Mouse (Mus musculus) heart, postnatal 0 days (tissue): ENCODE data around the gene Nfib. TPM values are rescaled to one million over a fixed set of nuclear protein-coding genes. Genes with fewer than 3 reads are reported as not detected.

Experiments used
- ATAC-seq: fragments of 200-750 bp; cut with Nextera tagmentation; 2 replicates; pipeline ENCODE4 v1.8.0; 2017; ENCODE audit warnings: low read depth, moderate number of reproducible peaks, moderate library complexity; ENCODE audit not compliant: insufficient read depth
- DNase-seq: peaks from one replicate; pipeline ENCODE4 v3.0.0-alpha.2; 2016; ENCODE audit warnings: low spot score
- H3K27ac ChIP-seq: fragments of 300-500 bp; sonication (generic); 2 replicates; pipeline ENCODE4 v1.5.1; 2014; ENCODE audit warnings: low read depth, mild to moderate bottlenecking
- H3K27me3 ChIP-seq: fragments of 300-500 bp; sonication (generic); 2 replicates; pipeline ENCODE4 v1.6.1; 2014; ENCODE audit warnings: low read length, mixed read lengths; ENCODE audit not compliant: control insufficient read depth, insufficient read depth
- H3K36me3 ChIP-seq: fragments of 300-500 bp; sonication (generic); replicated peaks from 2 replicates; pipeline ENCODE4 v1.6.1; 2014; ENCODE audit warnings: low read length, mixed read lengths; ENCODE audit not compliant: control insufficient read depth, insufficient read depth
- H3K4me1 ChIP-seq: fragments of 300-500 bp; sonication (generic); 2 replicates; pipeline ENCODE4 v1.6.1; 2014; ENCODE audit warnings: antibody characterized with exemption; ENCODE audit not compliant: control insufficient read depth, insufficient read depth
- H3K4me2 ChIP-seq: fragments of 300-500 bp; sonication (generic); 2 replicates; pipeline ENCODE4 v1.6.1; 2014; ENCODE audit warnings: low read depth, mild to moderate bottlenecking, low read length, moderate library complexity
- H3K4me3 ChIP-seq: fragments of 300-500 bp; sonication (generic); 2 replicates; pipeline ENCODE4 v1.5.1; 2014; ENCODE audit warnings: low read depth, low read length
- H3K9ac ChIP-seq: fragments of 300-500 bp; sonication (generic); replicated peaks from 2 replicates; pipeline ENCODE4 v1.6.1; 2014; ENCODE audit warnings: low read depth, low read length, mixed read lengths
- H3K9me3 ChIP-seq: fragments of 300-500 bp; sonication (generic); replicated peaks from 2 replicates; pipeline ENCODE4 v1.6.1; 2016; ENCODE audit warnings: low read length; ENCODE audit not compliant: control insufficient read depth
- CTCF ChIP-seq: IDR thresholded peaks from 2 replicates; pipeline ENCODE4 v1.5.1; 2016; ENCODE audit warnings: antibody characterized with exemption, control low read depth, low read depth
- EP300 ChIP-seq: IDR thresholded peaks from 2 replicates; pipeline ENCODE4 v1.6.1; 2016; ENCODE audit warnings: antibody characterized with exemption, low read depth
- WGBS: fragments of 180-500 bp; shearing (Covaris S2); extraction: QIAGEN DNeasy Blood & Tissue Kit; methylation state at CpG from one replicate; pipeline ENCODE4 v1.1.7; 2014; 5-methylcytosine and 5-hydroxymethylcytosine counted together
- polyA plus RNA-seq: library from polyadenylated mRNA; unstranded; fragments of >200 nt; fragmentation: Nextera tagmentation; extraction: Ambion mirVana; gene quantifications from 2 replicates; pipeline ENCODE4 v1.2.1, GENCODE M21; 2015
- total RNA-seq: library from RNA; depleted of rRNA; stranded (reverse); fragments of >200 nt; gene quantifications from 2 replicates; pipeline ENCODE4 v1.2.3, GENCODE M21; 2014; ENCODE audit warnings: low replicate concordance

The Nfib gene
- total and polyA plus RNA-seq, 2 experiments from 2014 or later: 44.0 to 82.0 TPM

GRCm38 (mm10) chr4:82536435-82537278 lies 168.9 kb downstream of the Nfib start:
- peak overlapping the region; percentile 60 for H3K9ac ChIP-seq
- no peak for DNase-seq
- no peak for TF ChIP-seq CTCF
- no peak for TF ChIP-seq EP300
- peak overlapping the region; percentile 85 for H3K4me2 ChIP-seq
- H3K27ac ChIP-seq: peak overlapping the region; percentile 70
- ATAC-seq: no peak
- H3K9me3 ChIP-seq: no peaks in the 10 kb centered on the region
- WGBS: 37% methylated on average over 36 of the region's 36 CpGs
- H3K4me3 ChIP-seq: peak overlapping the region; percentile 53
- H3K36me3 ChIP-seq: no peaks in the 10 kb centered on the region
- H3K4me1 ChIP-seq: peaks cover 61% of the 10 kb centered on the region
- H3K27me3 ChIP-seq: no peaks in the 10 kb centered on the region

DNA sequence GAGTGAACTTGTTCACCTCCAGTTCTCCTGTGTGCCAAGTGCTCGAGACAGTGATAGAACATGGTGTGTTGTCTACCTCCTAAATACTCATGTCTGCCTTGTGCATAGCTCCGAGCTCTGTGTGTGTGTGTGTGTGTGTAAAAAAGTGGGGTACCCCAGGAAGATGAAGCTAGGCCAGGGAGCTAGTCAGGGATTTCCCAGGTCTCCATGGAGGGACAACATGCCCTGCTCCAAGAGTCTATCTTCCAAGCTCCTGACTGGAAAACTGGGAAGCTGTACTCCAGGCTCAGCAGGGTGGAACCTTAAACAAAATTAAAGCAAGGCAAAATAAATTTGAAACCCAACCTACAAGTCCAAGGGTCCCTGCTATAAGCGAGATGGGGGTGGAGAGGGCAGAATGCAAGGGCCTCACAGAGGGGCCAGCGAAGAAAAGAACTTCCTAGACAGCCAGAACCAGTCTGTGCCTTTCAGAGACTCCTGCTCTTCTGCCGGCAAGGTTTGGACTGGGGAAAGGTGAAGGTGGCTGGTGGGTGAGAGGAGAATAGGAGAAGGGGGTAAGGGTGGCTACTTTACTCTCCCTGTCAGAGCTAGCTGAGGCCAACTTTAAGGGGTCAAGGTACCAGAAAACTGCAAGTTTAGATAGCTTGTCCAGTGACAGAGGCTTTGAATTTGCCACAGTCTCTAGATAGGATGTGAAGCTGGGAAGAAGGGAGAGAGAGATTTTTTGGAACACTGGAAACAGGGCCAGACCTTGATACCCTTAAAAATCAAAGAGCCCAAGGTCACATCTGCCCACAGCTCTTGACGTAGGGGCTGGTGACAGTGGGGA lies 169.7 kb downstream of the Nfib start:
- 71% methylated on average over 6 of the region's 6 CpGs for WGBS
- TF ChIP-seq EP300 (no peak), CTCF (no peak)

GRCm38 (mm10) chr4:82533231-82533630 lies 172.3 kb downstream of the Nfib start:
- Histone ChIP-seq H3K4me3 (no peak overlapping the region), H3K9me3 (no peaks in the 10 kb centered on the region), H3K36me3 (no peaks in the 10 kb centered on the region), H3K27ac (peak overlapping the region; percentile 83), H3K27me3 (no peaks in the 10 kb centered on the region), H3K9ac (no peak overlapping the region), H3K4me1 (peaks cover 61% of the 10 kb centered on the region), H3K4me2 (peak overlapping the region; percentile 41)
- DNase-seq: no peak
- no peak for ATAC-seq
- TF ChIP-seq EP300: no peak
- TF ChIP-seq CTCF: no peak
- 20% methylated on average over 3 of the region's 3 CpGs for WGBS

More for the DNA sequence above, 169.7 kb downstream of the Nfib start:
- H3K9ac ChIP-seq: 0 out of 2 replicates have a peak overlapping the region, but pooled peaks have one; percentile 1
- no peak overlapping the region for H3K4me2 ChIP-seq
- H3K36me3 ChIP-seq: no peaks in the 10 kb centered on the region
- H3K27ac ChIP-seq: peak overlapping the region; percentile 70
- H3K4me3 ChIP-seq: no peak overlapping the region
- DNase-seq (no peak), ATAC-seq (no peak)
- no peaks in the 10 kb centered on the region for H3K9me3 ChIP-seq
- peaks cover 68% of the 10 kb centered on the region for H3K4me1 ChIP-seq
- H3K27me3 ChIP-seq: no peaks in the 10 kb centered on the region

DNA sequence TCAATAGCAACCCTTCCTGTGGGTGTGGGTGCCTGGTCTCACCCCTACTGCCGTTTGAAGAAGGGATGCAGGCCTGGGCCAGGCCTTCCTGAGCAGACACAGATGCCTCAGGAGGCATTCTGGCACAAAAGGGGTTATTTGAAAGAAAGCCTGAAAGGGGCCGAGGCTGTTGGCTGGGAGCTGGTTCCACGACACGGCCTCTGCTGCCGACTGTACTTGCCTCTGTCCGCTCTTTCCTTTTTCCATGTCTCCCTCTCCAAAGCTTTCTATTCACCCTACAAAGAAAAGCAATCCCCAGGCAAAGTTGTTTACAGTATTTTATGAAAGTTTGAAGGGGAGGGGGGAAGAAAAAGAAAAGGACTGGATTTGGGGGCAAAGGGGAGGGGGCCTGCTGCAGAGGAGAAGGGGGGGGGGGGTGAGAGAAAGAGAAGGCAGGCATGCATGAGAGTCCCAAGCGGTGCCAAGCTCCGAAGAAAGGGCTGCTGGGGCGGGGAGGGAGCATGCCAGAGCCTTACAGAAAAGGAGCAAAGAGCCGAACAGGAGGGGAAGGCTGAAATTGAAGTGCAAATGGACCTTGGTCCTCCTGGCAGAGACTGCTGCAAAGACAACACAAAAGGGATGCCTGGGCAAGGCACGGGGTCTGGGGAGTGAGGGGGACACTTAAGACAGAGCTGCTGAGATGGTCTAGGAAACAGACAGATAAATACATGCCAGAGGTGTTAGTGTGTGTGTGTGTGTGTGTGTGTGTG lies 172.9 kb downstream of the Nfib start:
- H3K27me3 ChIP-seq: no peaks in the 10 kb centered on the region
- H3K4me3 ChIP-seq: 0 out of 2 replicates have a peak overlapping the region, but pooled peaks have one; percentile 2
- peak; percentile 36 for DNase-seq
- WGBS: 10% methylated on average over 11 of the region's 11 CpGs
- H3K36me3 ChIP-seq: no peaks in the 10 kb centered on the region
- no peak for ATAC-seq
- H3K9me3 ChIP-seq: no peaks in the 10 kb centered on the region
- peak overlapping the region; percentile 83 for H3K27ac ChIP-seq
- H3K9ac ChIP-seq: peak overlapping the region; percentile 29; the same call in 1 of the 2 replicates
- peak overlapping the region; percentile 41 for H3K4me2 ChIP-seq
- peaks cover 61% of the 10 kb centered on the region for H3K4me1 ChIP-seq
- TF ChIP-seq EP300: no peak
- TF ChIP-seq CTCF: no peak

GRCm38 (mm10) chr4:82531977-82532376 lies 173.6 kb downstream of the Nfib start:
- Histone ChIP-seq H3K27ac (peak overlapping the region; percentile 83), H3K9me3 (no peaks in the 10 kb centered on the region), H3K4me2 (no peak overlapping the region; the same call in 1 of the 2 replicates), H3K36me3 (no peaks in the 10 kb centered on the region), H3K9ac (0 out of 2 replicates have a peak overlapping the region, but pooled peaks have one; percentile 29), H3K27me3 (no peaks in the 10 kb centered on the region), H3K4me1 (peaks cover 61% of the 10 kb centered on the region), H3K4me3 (no peak overlapping the region)
- DNase-seq (no peak), ATAC-seq (no peak)
- TF ChIP-seq EP300 (no peak), CTCF (no peak)
- WGBS: 48% methylated on average over 5 of the region's 5 CpGs
